Mouse (Mus musculus): ENCODE results near the gene Kyat1.
A peak's percentile ranks its signal among the peaks of the same experiment; 100 is the strongest.
"Not testable (repeated sequence)": the region's sequence is repeated elsewhere in the genome, so short reads cannot be mapped to it uniquely, and the experiment has no call there.

Kyat1 gene

GRCm38 (mm10) chr2:30173541-30174240 lies 32.0 kb downstream of the Kyat1 start:
- DNase-seq (ENCODE audit: low spot score), result no peak

DNA sequence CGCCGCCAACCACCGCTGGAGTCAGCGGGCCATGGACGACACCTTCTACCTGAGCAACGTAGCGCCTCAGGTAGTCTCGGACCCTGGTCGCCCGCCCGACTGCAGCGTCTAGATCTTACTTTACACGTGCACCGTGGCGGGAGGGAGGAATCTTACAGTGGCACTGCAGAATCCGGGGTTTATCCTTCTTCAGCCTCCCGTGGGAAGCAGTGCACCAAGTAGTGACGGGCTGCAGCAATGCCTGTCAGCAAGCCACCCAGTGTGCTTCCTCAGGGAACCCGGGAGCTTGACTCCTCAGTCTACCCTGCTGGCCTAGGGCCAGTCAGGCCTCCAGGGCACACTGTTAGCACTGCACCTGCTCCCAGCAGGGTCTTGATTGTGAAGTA lies 33.7 kb downstream of the Kyat1 start:
- no peak for DNase-seq (ENCODE audit: low spot score)

DNA sequence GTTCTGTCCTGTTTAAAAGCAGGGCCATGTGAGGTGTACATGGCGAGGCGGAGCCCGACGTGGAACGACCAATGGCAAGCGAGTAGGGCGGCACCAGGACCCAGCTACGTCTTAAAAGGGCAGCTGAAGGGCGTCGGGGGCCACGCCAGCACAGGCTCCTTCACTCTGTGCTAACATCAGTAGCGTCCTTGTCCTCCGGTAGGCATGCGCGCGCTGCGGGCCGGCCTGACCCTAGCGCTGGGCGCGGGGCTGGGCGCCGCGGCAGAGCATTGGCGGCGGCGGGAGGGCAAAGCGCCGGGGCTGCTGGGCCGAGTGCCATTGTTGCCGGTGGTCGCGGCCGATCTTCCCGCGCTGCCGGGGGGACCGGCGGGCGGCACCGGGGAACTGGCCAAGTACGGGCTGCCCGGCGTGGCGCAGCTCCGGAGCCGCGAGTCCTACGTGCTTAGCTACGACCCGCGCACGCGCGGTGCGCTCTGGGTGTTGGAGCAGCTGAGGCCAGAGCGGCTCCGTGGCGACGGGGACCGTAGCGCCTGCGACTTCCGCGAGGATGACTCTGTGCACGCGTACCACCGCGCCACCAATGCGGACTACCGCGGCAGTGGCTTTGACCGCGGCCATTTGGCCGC lies 34.2 kb downstream of the Kyat1 start, which contains the start of gene Endog:
Endog (plus strand) TSS at position 123 of the 626 bp plus-strand sequence.
- DNase-seq (ENCODE audit: low spot score), result peak; percentile 85

GRCm38 (mm10) chr2:30166677-30167076 lies 39.0 kb downstream of the Kyat1 start:
- no peak for DNase-seq (ENCODE audit: low spot score)

DNA sequence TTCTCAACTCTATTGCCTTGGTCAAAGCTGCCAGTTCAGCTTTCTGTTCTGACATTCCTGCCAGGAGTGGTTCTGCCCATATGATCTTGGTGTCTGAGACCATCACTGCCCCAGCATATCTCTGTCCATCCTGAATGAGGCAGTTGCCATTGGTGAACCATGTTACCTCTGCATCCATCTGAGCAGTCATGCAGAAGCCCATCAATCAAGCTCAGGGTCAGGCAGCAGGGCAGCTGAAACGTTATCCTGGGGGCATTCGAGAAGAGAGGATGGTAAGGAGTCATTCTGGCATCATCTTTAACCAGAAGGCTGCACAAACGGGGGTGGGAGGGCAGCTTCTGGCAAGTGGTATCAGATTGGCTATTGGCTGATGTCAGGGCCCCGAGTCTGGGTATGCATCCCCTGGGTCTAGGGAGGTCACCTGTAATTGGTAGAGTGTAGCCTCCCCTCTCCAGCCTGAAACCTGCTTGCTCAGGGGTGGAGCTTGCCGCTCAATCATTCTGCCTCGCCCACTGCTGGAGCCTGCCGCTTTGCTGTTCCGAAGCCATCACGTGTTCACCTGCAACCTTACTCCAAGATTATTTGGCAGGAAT lies 41.2 kb downstream of the Kyat1 start:
- no peak for DNase-seq (ENCODE audit: low spot score)

GRCm38 (mm10) chr2:30161809-30162208 lies 43.8 kb downstream of the Kyat1 start:
- DNase-seq (ENCODE audit: low spot score), result no peak

- not testable (repeated sequence) for DNase-seq (ENCODE audit: low spot score)
These were observed 45.8 kb downstream of the Kyat1 start for GRCm38 (mm10) chr2:30159871-30160270.

- DNase-seq (ENCODE audit: low spot score), result no peak
These were observed 53.0 kb downstream of the Kyat1 start for GRCm38 (mm10) chr2:30152616-30153015.

GRCm38 (mm10) chr2:30151840-30152239 lies 53.8 kb downstream of the Kyat1 start:
- DNase-seq (ENCODE audit: low spot score), result peak; percentile 26

DNA sequence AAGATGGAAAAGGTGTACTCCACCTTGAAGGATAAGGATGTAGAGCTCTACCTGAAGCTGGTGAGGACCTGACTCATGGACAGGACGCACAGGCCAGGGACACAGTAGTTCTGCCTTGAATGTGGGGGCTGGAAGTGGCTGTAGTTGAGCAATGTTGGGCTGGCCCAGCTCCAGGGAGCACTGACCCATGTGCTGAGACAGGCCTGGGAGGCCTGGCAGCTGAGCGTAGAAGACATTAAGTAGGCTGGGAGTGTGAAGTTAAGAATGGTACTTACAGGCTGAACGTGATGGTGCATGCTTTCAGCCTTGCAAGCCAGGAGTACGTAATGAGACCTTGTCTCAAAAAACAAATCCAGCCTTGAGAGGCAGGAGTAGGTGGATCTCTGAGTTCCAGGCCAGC lies 58.2 kb downstream of the Kyat1 start:
- DNase-seq (ENCODE audit: low spot score), result peak; percentile 67

DNA sequence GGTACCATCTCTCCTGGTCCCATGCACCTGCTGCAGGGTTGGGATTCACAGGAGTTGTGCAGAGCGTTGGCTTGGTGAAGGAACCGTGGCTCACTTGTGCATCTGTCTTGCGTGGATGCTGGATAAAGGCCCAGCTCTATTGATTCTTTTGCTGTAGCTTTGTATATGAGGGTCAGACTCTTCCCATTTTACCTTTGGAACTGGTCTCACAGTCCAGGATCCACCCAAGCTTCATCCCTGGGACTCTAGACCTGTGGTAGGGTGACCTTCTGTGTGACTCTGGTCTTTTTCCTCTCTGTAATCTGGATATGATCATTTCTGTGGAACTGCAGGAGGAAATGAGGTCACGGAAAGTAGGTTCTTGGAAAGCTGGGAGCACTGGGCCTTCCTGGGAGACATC lies 61.2 kb downstream of the Kyat1 start:
- no peak for DNase-seq (ENCODE audit: low spot score)

DNA sequence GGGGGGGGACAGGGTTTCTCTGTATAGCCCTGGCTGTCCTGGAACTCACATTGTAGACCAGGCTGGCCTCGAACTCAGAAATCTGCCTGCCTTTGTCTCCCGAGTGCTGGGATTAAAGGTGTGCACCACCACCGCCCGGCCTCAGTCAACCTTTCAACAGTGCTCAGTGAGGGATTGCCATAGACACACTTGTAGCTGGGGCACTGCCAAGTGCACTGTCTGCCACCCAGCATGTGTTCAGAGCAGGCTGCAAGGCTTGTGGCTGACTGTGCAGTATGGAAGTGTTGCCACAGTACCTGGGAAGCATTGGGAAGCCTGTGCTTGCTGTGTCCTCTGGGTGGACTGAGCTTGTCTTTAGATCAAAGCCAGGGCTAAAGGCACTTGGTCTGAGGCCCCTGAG lies 65.6 kb downstream of the Kyat1 start:
- not testable (repeated sequence) for DNase-seq (ENCODE audit: low spot score)

- DNase-seq (ENCODE audit: low spot score), result no peak
These were observed 69.2 kb downstream of the Kyat1 start for GRCm38 (mm10) chr2:30136458-30136857.
